Mouse (Mus musculus) limb, embryonic 10.5 days (tissue): Measurements from ENCODE around the gene Hs3st6. TPM values are rescaled to one million over a fixed set of nuclear protein-coding genes. Genes with fewer than 3 reads are reported as not detected.

Experiments used
- DNase-seq: peaks from one replicate; pipeline ENCODE4 v3.0.0-alpha.2; 2017; ENCODE audit warnings: low spot score
- H3K27ac ChIP-seq: fragments of 300-500 bp; sonication (generic); 2 replicates; pipeline ENCODE4 v1.5.1; 2016; ENCODE audit warnings: mild to moderate bottlenecking
- H3K27me3 ChIP-seq: fragments of 300-500 bp; sonication (generic); 2 replicates; pipeline ENCODE4 v1.6.1; 2016; ENCODE audit warnings: low read depth, mild to moderate bottlenecking; ENCODE audit not compliant: poor library complexity, severe bottlenecking
- H3K36me3 ChIP-seq: fragments of 300-500 bp; sonication (generic); 2 replicates; pipeline ENCODE4 v1.6.1; 2016; ENCODE audit warnings: mild to moderate bottlenecking, moderate library complexity
- H3K4me1 ChIP-seq: fragments of 300-500 bp; sonication (generic); 2 replicates; pipeline ENCODE4 v1.6.1; 2016
- H3K4me3 ChIP-seq: fragments of 300-500 bp; sonication (generic); 2 replicates; pipeline ENCODE4 v1.5.1; 2016; ENCODE audit warnings: mild to moderate bottlenecking, moderate library complexity
- H3K9me3 ChIP-seq: fragments of 300-500 bp; sonication (generic); replicated peaks from 2 replicates; pipeline ENCODE4 v1.6.1; 2016; ENCODE audit warnings: mild to moderate bottlenecking
- WGBS: fragments of 180-500 bp; shearing (Covaris S2); methylation state at CpG from one replicate; pipeline ENCODE4 v1.1.7; 2016; 5-methylcytosine and 5-hydroxymethylcytosine counted together
- polyA plus RNA-seq: library from polyadenylated mRNA; unstranded; fragments of >200 nt; fragmentation: Nextera tagmentation; extraction: Ambion mirVana; gene quantifications from 2 replicates; pipeline ENCODE4 v1.2.1, GENCODE M21; 2016

The Hs3st6 gene
- polyA plus RNA-seq, 1 experiment from 2014 or later = 3.2 TPM

- no peaks in the 10 kb centered on the region for H3K27me3 ChIP-seq
- no peak overlapping the region for H3K4me3 ChIP-seq
- H3K27ac ChIP-seq = no peak overlapping the region
- 94% methylated on average over 1 of the region's 1 CpGs for WGBS
- peaks cover 16% of the 10 kb centered on the region for H3K4me1 ChIP-seq
- no peaks in the 10 kb centered on the region for H3K9me3 ChIP-seq
- 0 out of 2 replicates have a peak, but pooled peaks cover under 1% of the 10 kb centered on the region for H3K36me3 ChIP-seq
- no peak for DNase-seq
Measured at GRCm38 (mm10) chr17:24734513-24734912, 18.3 kb upstream of the Hs3st6 start.

GRCm38 (mm10) chr17:24735446-24735845 is 17.3 kb upstream of the Hs3st6 start:
- Histone ChIP-seq H3K9me3 (no peaks in the 10 kb centered on the region), H3K27me3 (no peaks in the 10 kb centered on the region), H3K4me3 (no peak overlapping the region; the same call in 1 of the 2 replicates), H3K27ac (0 out of 2 replicates have a peak overlapping the region, but pooled peaks have one; percentile 77), H3K4me1 (peaks cover 16% of the 10 kb centered on the region), H3K36me3 (peaks cover 9% of the 10 kb centered on the region)
- 88% methylated on average over 7 of the region's 7 CpGs for WGBS
- no peak for DNase-seq

GRCm38 (mm10) chr17:24736330-24737051 is 16.3 kb upstream of the Hs3st6 start, which contains the start of gene Msrb1:
Gene Msrb1, plus strand, starts transcription at chr17:24736642.
- WGBS = 2% methylated on average over 29 of the region's 29 CpGs
- Histone ChIP-seq H3K27me3 (no peaks in the 10 kb centered on the region), H3K27ac (peak within 1 kb of the TSS; percentile 77)

GRCm38 (mm10) chr17:24737135-24737810 is 15.5 kb upstream of the Hs3st6 start:
- no peaks in the 10 kb centered on the region for H3K27me3 ChIP-seq
- H3K4me3 ChIP-seq = peak overlapping the region; percentile 73
- H3K27ac ChIP-seq = peak overlapping the region; percentile 77; the same call in 1 of the 2 replicates
- H3K9me3 ChIP-seq = no peaks in the 10 kb centered on the region
- peaks cover 25% of the 10 kb centered on the region for H3K36me3 ChIP-seq
- no peak for DNase-seq
- peaks cover 16% of the 10 kb centered on the region for H3K4me1 ChIP-seq
- 31% methylated on average over 8 of the region's 8 CpGs for WGBS

More at GRCm38 (mm10) chr17:24736330-24737051, 16.3 kb upstream of the Hs3st6 start, which contains the start of gene Msrb1:
- no peaks in the 10 kb centered on the region for H3K9me3 ChIP-seq
- H3K4me1 ChIP-seq = peaks cover 16% of the 10 kb centered on the region
- H3K4me3 ChIP-seq = peak within 1 kb of the TSS; percentile 73
- DNase-seq = peak; percentile 91
- peaks cover 17% of the 10 kb centered on the region for H3K36me3 ChIP-seq

- Histone ChIP-seq H3K4me3 (no peak overlapping the region), H3K9me3 (no peaks in the 10 kb centered on the region), H3K36me3 (peaks cover 30% of the 10 kb centered on the region), H3K4me1 (peaks cover 16% of the 10 kb centered on the region), H3K27me3 (no peaks in the 10 kb centered on the region), H3K27ac (no peak overlapping the region)
- whole genome bisulfite sequencing = 91% methylated on average over 4 of the region's 4 CpGs
- DNase-seq = no peak
Measured at GRCm38 (mm10) chr17:24738238-24738637, 14.6 kb upstream of the Hs3st6 start.

DNA sequence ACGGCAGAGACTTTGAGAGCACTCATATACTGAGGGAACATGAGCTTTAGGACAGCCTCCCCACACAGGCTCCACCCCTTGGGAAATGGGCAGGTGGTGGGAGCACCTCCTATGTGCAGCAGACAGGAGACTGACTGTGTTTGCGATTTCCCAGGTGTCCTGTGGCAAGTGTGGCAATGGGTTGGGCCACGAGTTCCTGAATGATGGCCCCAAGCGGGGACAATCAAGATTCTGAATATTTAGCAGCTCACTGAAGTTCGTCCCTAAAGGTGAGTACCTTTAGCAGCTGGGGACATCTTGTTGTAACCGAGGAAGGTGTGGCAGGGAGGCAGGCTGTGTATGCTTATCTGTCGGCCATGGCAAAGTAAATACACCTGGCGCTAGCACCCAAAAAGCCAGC is 12.9 kb upstream of the Hs3st6 start:
- H3K4me3 ChIP-seq = no peak overlapping the region
- no peak for DNase-seq
- peaks cover 30% of the 10 kb centered on the region for H3K36me3 ChIP-seq
- no peak overlapping the region for H3K27ac ChIP-seq
- no peaks in the 10 kb centered on the region for H3K9me3 ChIP-seq
- H3K4me1 ChIP-seq = peaks cover 21% of the 10 kb centered on the region
- WGBS = 81% methylated on average over 8 of the region's 8 CpGs
- no peaks in the 10 kb centered on the region for H3K27me3 ChIP-seq

GRCm38 (mm10) chr17:24742307-24742706 is 10.5 kb upstream of the Hs3st6 start:
- DNase-seq = no peak
- Histone ChIP-seq H3K27me3 (no peaks in the 10 kb centered on the region), H3K27ac (no peak overlapping the region), H3K4me1 (peaks cover 24% of the 10 kb centered on the region), H3K36me3 (peaks cover 30% of the 10 kb centered on the region), H3K4me3 (no peak overlapping the region), H3K9me3 (no peaks in the 10 kb centered on the region)
- WGBS = 87% methylated on average over 8 of the region's 8 CpGs

DNA sequence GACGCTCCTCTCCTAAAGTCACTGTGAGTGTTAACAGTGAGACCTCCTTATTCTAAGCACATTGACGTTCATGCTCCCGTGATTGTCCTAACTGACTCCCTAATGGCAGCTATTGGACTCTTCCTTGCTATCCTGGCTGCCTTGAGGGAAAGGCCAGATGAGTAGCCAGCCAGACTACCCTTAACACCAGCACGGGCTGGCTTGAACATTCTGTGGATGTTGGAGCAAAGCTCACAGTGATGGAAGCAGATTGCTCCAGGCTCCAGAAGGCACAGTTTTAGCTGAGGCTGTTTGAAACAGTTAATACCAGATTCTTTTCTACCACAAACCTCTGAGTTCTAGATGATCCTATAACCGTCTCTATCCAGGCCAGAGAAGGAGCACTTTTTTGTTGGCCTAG is 8.9 kb upstream of the Hs3st6 start:
- no peak for DNase-seq
- H3K36me3 ChIP-seq = peaks cover 30% of the 10 kb centered on the region
- 81% methylated on average over 5 of the region's 5 CpGs for WGBS

GRCm38 (mm10) chr17:24744381-24744780 is 8.4 kb upstream of the Hs3st6 start:
- H3K4me1 ChIP-seq = peaks cover 25% of the 10 kb centered on the region

More for the DNA sequence above, 8.9 kb upstream of the Hs3st6 start:
- Histone ChIP-seq H3K4me1 (peaks cover 25% of the 10 kb centered on the region), H3K9me3 (no peaks in the 10 kb centered on the region), H3K27ac (no peak overlapping the region), H3K4me3 (no peak overlapping the region), H3K27me3 (0 out of 2 replicates have a peak, but pooled peaks cover under 1% of the 10 kb centered on the region)

DNA sequence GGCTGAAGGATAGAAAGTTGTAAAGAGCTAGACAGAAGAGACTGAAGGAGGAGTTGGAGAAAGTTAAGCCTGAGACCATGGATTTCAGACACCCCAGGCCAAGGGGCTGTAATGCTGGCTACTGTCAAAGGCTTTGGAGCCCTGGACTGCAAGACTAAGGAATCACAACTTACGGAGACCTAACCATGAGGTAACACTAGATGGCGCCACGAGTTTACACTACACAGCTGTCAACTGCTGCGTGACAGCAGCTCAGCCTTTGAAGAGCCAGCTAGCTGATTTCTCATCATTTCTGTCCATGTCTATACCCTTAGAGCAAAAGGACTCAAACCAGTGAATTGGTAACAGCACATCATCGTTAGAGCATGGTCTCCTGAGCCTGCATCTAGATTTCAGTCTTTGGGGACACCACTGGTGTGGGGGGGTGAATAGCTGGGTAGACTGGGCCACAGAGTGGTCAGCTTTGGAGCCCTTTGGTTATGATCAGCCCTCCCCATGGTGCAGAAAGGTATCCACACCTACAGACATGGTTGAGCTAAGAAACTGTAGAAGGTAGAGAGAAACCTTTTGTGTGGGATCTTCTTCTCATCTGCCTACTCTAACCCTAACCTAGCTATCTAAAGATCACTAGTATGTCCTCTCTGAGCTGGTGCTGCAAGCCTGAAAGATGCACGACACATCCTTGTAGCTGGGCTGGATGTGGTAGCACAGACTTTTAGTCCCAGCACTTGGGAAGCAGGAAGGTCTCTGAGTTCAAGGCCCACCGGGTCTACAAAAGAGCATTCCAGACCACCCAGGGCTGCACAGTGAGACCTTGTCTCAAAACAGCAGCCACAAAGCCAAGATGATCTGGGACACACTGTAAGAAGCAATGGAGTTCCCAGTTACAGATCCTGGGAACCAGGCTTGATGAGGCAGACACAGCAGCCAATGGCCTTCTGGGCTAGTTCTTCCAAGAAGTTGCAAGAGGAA is 7.0 kb upstream of the Hs3st6 start:
- H3K27me3 ChIP-seq = peaks cover 17% of the 10 kb centered on the region
- WGBS = 22% methylated on average over 7 of the region's 7 CpGs
- H3K4me3 ChIP-seq = no peak overlapping the region
- DNase-seq = peak; percentile 87
- H3K36me3 ChIP-seq = peaks cover 19% of the 10 kb centered on the region
- peaks cover 25% of the 10 kb centered on the region for H3K4me1 ChIP-seq
- H3K9me3 ChIP-seq = no peaks in the 10 kb centered on the region
- 0 out of 2 replicates have a peak overlapping the region, but pooled peaks have one; percentile 10 for H3K27ac ChIP-seq

More at GRCm38 (mm10) chr17:24744381-24744780, 8.4 kb upstream of the Hs3st6 start:
- Histone ChIP-seq H3K27me3 (peaks cover 5% of the 10 kb centered on the region), H3K27ac (no peak overlapping the region), H3K4me3 (no peak overlapping the region), H3K36me3 (peaks cover 30% of the 10 kb centered on the region), H3K9me3 (no peaks in the 10 kb centered on the region)
- WGBS = 80% methylated on average over 3 of the region's 3 CpGs
- DNase-seq = no peak

GRCm38 (mm10) chr17:24746986-24747385 is 5.8 kb upstream of the Hs3st6 start:
- WGBS = 38% methylated on average over 4 of the region's 4 CpGs
- no peak for DNase-seq

GRCm38 (mm10) chr17:24751528-24751927 is 1.3 kb upstream of the Hs3st6 start:
- 20% methylated on average over 4 of the region's 4 CpGs for WGBS
- H3K27ac ChIP-seq = no peak overlapping the region
- peaks cover 74% of the 10 kb centered on the region for H3K27me3 ChIP-seq
- H3K9me3 ChIP-seq = no peaks in the 10 kb centered on the region
- H3K36me3 ChIP-seq = no peaks in the 10 kb centered on the region
- H3K4me1 ChIP-seq = peaks cover 44% of the 10 kb centered on the region
- peak overlapping the region; percentile 69; the same call in 1 of the 2 replicates for H3K4me3 ChIP-seq
- DNase-seq = no peak

More at GRCm38 (mm10) chr17:24746986-24747385, 5.8 kb upstream of the Hs3st6 start:
- H3K36me3 ChIP-seq = peaks cover 8% of the 10 kb centered on the region; the same call in 1 of the 2 replicates
- H3K9me3 ChIP-seq = no peaks in the 10 kb centered on the region
- peaks cover 25% of the 10 kb centered on the region for H3K4me1 ChIP-seq
- peak overlapping the region; percentile 12 for H3K27ac ChIP-seq
- H3K27me3 ChIP-seq = peaks cover 29% of the 10 kb centered on the region
- H3K4me3 ChIP-seq = no peak overlapping the region
